Mouse (Mus musculus) hindbrain, embryonic 16.5 days (tissue): ENCODE data around the gene Sort1. TPM values are rescaled to one million over a fixed set of nuclear protein-coding genes. Genes with fewer than 3 reads are reported as not detected.
A peak's percentile ranks its signal among the peaks of the same experiment; 100 is the strongest.

Experiments used
- ATAC-seq: fragments of 200-750 bp; cut with Nextera tagmentation; 2 replicates; pipeline ENCODE4 v1.8.0; 2017; ENCODE audit warnings: moderate TSS enrichment, moderate library complexity
- H3K27ac ChIP-seq: fragments of 300-500 bp; sonication (generic); 2 replicates; pipeline ENCODE4 v1.5.1; 2014; ENCODE audit warnings: low read depth, mild to moderate bottlenecking, control low read depth, low read length, moderate library complexity
- H3K27me3 ChIP-seq: fragments of 300-500 bp; sonication (generic); replicated peaks from 2 replicates; pipeline ENCODE4 v1.6.1; 2014; ENCODE audit warnings: low read length; ENCODE audit not compliant: control insufficient read depth, insufficient read depth
- H3K36me3 ChIP-seq: fragments of 300-500 bp; sonication (generic); 2 replicates; pipeline ENCODE4 v1.6.1; 2014; ENCODE audit warnings: mild to moderate bottlenecking, low read length, moderate library complexity, mixed read lengths; ENCODE audit not compliant: control insufficient read depth, insufficient read depth
- H3K4me1 ChIP-seq: fragments of 300-500 bp; sonication (generic); 2 replicates; pipeline ENCODE4 v1.6.1; 2014; ENCODE audit warnings: low read depth, low read length; ENCODE audit not compliant: control insufficient read depth, insufficient read depth
- H3K4me2 ChIP-seq: fragments of 300-500 bp; sonication (generic); 2 replicates; pipeline ENCODE4 v1.6.1; 2014; ENCODE audit warnings: mild to moderate bottlenecking, low read length, control low read depth, moderate library complexity
- H3K4me3 ChIP-seq: fragments of 300-500 bp; sonication (generic); 2 replicates; pipeline ENCODE4 v1.5.1; 2014; ENCODE audit warnings: mild to moderate bottlenecking, low read length, control low read depth, moderate library complexity
- H3K9ac ChIP-seq: fragments of 300-500 bp; sonication (generic); 2 replicates; pipeline ENCODE4 v1.6.1; 2014; ENCODE audit warnings: low read depth, mild to moderate bottlenecking, control low read depth, low read length, moderate library complexity
- H3K9me3 ChIP-seq: fragments of 300-500 bp; sonication (generic); 2 replicates; pipeline ENCODE4 v1.6.1; 2014; ENCODE audit warnings: mild to moderate bottlenecking, low read length, moderate library complexity; ENCODE audit not compliant: control insufficient read depth
- WGBS: fragments of 180-500 bp; shearing (Covaris S2); extraction: QIAGEN DNeasy Blood & Tissue Kit; methylation state at CpG from one replicate; pipeline ENCODE4 v1.1.7; 2014; 5-methylcytosine and 5-hydroxymethylcytosine counted together
- polyA plus RNA-seq: library from polyadenylated mRNA; unstranded; fragments of >200 nt; fragmentation: Nextera tagmentation; extraction: Ambion mirVana; gene quantifications from 2 replicates; pipeline ENCODE4 v1.2.1, GENCODE M21; 2015

The Sort1 gene
- polyA plus RNA-seq, 1 experiment from 2014 or later = 9.4 TPM

DNA sequence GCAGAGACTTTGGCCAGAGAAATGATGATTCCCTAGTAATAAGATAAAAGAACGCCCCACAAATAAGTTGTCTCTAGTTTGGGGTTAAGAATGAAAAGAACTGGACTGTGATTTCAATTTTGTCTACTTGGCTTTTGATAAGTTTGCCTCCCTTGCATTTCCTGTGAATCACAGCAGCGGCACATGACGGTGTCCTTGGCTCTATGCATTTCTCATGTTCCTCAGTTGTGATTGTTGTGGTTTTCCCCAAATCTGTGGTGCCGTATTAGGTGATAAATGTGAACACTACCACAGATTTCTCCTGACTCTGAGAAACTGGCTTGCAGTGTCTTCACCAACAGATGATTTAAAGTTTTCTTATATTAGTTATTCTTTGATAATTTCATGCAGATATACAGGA, 38.3 kb downstream of the Sort1 start:
- Histone ChIP-seq H3K27me3 (no peaks in the 10 kb centered on the region), H3K9ac (no peak overlapping the region), H3K4me2 (no peak overlapping the region), H3K4me1 (no peaks in the 10 kb centered on the region; the same call in 1 of the 2 replicates), H3K4me3 (no peak overlapping the region), H3K27ac (no peak overlapping the region), H3K9me3 (no peaks in the 10 kb centered on the region), H3K36me3 (peaks cover 12% of the 10 kb centered on the region; the same call in 1 of the 2 replicates)
- ATAC-seq = no peak
- 89% methylated on average over 4 of the region's 4 CpGs for WGBS

DNA sequence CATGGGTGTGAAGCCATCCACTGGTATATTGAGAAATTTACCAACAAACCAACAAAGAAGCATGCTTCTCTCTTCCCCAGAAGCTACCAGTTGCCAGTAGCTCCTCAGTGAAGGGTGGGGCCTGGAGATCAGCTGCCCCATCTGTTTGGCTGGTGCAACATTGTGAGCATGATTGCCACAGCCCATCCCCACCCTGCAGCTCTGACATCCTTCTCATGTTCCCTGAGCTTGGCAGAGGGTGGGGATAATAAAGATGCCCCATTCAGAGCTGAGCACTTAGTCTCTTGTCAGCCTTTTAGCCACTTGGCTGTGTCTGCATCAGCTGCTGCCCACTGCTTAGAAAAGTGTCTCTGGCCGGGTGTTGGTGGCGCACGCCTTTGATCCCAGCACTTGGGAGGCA, 39.1 kb downstream of the Sort1 start:
- peak; percentile 38; the same call in 1 of the 2 replicates for ATAC-seq
- no peaks in the 10 kb centered on the region for H3K27me3 ChIP-seq
- H3K27ac ChIP-seq = no peak overlapping the region
- no peak overlapping the region for H3K4me3 ChIP-seq
- peaks cover under 1% of the 10 kb centered on the region for H3K4me1 ChIP-seq
- 85% methylated on average over 3 of the region's 3 CpGs for WGBS
- H3K9me3 ChIP-seq = no peaks in the 10 kb centered on the region
- H3K36me3 ChIP-seq = peaks cover 15% of the 10 kb centered on the region
- H3K9ac ChIP-seq = no peak overlapping the region
- H3K4me2 ChIP-seq = no peak overlapping the region

DNA sequence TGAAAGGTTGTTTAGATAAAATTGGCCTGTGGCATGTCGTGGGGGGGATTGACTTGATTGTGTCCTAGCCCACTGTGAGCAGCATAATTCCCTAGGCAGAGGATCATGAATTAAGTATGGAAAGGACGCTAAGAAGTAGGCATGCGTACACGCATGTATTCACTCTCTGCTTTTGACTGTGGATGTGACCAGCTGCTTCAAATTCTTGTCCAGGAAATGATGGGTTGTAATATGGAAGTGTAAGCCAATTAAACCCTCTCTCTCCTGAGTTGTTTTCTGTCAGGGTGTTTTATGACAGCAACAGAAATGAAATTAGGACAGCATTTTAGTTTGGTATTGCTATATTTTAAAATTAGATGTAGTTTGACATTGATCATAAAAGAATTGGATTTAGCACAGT, 41.0 kb downstream of the Sort1 start:
- 81% methylated on average over 4 of the region's 4 CpGs for WGBS
- no peak overlapping the region for H3K9ac ChIP-seq
- no peak overlapping the region for H3K27ac ChIP-seq
- peaks cover 19% of the 10 kb centered on the region for H3K36me3 ChIP-seq
- no peak for ATAC-seq
- H3K4me1 ChIP-seq = peaks cover 4% of the 10 kb centered on the region
- no peak overlapping the region for H3K4me2 ChIP-seq
- no peaks in the 10 kb centered on the region for H3K27me3 ChIP-seq
- H3K4me3 ChIP-seq = no peak overlapping the region
- no peaks in the 10 kb centered on the region for H3K9me3 ChIP-seq

DNA sequence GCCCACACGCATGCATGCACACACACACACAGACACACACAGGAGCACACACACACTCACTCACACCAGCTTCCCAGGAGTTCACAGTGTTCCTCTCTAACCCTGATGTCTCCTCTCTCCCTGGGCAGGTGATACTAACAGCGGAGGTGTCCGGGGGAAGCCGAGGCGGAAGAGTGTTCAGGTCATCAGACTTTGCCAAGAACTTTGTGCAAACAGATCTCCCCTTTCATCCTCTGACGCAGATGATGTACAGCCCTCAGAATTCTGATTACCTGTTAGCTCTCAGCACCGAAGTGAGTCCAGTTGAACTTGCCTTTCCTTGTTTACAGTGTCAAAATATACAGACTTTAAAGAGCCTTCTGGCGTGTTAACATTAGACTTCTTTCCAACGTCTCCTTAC, 41.6 kb downstream of the Sort1 start:
- peaks cover 21% of the 10 kb centered on the region for H3K36me3 ChIP-seq
- WGBS = 96% methylated on average over 9 of the region's 9 CpGs
- no peak overlapping the region for H3K9ac ChIP-seq

DNA sequence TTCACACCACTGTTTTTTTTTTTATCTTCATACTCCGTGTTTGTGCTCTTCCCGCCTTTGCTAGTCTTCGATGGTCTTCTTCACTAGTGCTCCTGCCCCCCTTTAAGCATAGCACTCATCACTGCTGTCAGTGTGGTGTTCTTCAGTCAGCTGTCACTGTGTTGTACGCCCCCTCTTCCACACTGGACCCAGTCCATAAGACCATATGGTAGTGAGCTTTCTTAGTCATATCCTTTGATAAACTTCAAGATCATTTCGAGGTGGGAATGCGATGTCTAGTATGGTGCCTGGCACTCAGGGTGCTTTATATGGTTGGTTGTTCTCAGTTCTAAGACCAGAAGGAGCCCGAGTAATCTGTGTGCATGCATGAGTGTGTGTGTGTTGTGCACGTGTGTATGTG, 43.4 kb downstream of the Sort1 start:
- no peak overlapping the region for H3K9ac ChIP-seq
- peaks cover 4% of the 10 kb centered on the region for H3K4me1 ChIP-seq
- 90% methylated on average over 8 of the region's 8 CpGs for WGBS
- H3K4me2 ChIP-seq = no peak overlapping the region
- no peak overlapping the region for H3K4me3 ChIP-seq
- no peak overlapping the region for H3K27ac ChIP-seq
- no peaks in the 10 kb centered on the region for H3K27me3 ChIP-seq
- peaks cover 24% of the 10 kb centered on the region for H3K36me3 ChIP-seq
- no peak for ATAC-seq
- H3K9me3 ChIP-seq = no peaks in the 10 kb centered on the region

More for the DNA sequence above, 41.6 kb downstream of the Sort1 start:
- H3K4me3 ChIP-seq = no peak overlapping the region
- no peak overlapping the region for H3K4me2 ChIP-seq
- no peaks in the 10 kb centered on the region for H3K27me3 ChIP-seq
- H3K27ac ChIP-seq = no peak overlapping the region
- ATAC-seq = no peak
- no peaks in the 10 kb centered on the region for H3K9me3 ChIP-seq
- peaks cover 4% of the 10 kb centered on the region for H3K4me1 ChIP-seq

DNA sequence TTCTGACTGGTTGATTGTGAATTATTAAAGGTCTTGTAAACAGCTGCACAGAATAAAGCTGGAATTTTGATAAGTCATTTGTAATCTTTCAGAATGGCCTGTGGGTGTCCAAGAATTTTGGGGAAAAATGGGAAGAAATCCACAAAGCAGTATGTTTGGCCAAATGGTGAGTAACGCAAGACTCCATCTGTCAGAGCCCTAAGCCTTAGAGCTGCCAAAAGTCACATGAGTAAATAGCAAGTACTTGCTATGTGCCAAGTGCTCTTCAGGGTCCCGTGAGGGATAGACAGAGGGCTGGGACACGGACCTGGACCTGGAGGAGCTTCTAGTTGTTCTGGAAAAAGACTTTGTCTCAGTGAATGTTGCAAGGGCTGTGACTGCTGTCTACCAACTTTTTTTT, 44.0 kb downstream of the Sort1 start:
- Histone ChIP-seq H3K9ac (no peak overlapping the region), H3K4me3 (no peak overlapping the region), H3K4me2 (no peak overlapping the region), H3K36me3 (peaks cover 25% of the 10 kb centered on the region), H3K4me1 (peaks cover 4% of the 10 kb centered on the region), H3K9me3 (no peaks in the 10 kb centered on the region), H3K27ac (peak overlapping the region; percentile 72), H3K27me3 (no peaks in the 10 kb centered on the region)
- 64% methylated on average over 3 of the region's 3 CpGs for WGBS
- peak; percentile 62; the same call in 1 of the 2 replicates for ATAC-seq

DNA sequence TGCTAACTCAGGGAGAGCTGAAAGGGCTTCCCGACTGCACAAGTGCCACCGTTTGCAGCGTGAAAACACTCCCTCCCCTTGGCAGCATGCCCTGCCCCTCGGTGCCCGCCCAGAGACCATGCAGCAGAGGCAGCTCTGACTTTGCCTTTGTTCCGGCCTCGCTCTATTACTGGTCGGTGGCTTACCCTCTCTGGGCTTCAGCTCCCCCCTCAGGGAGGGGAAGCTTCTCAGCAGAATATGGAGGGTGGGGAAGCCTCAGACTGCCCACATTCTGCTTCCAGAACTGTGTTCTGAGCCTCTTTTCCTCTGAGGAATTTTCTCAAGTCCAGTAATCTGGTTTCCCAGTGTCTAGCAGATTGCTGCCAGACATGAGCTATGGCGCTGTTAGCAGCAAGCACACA, 44.6 kb downstream of the Sort1 start:
- H3K27ac ChIP-seq = peak overlapping the region; percentile 72
- no peak overlapping the region for H3K4me2 ChIP-seq
- peaks cover 25% of the 10 kb centered on the region for H3K36me3 ChIP-seq
- H3K4me1 ChIP-seq = peaks cover 4% of the 10 kb centered on the region
- ATAC-seq = peak; percentile 86
- H3K27me3 ChIP-seq = no peaks in the 10 kb centered on the region
- WGBS = 35% methylated on average over 9 of the region's 9 CpGs
- no peak overlapping the region for H3K4me3 ChIP-seq
- no peak overlapping the region for H3K9ac ChIP-seq
- no peaks in the 10 kb centered on the region for H3K9me3 ChIP-seq

DNA sequence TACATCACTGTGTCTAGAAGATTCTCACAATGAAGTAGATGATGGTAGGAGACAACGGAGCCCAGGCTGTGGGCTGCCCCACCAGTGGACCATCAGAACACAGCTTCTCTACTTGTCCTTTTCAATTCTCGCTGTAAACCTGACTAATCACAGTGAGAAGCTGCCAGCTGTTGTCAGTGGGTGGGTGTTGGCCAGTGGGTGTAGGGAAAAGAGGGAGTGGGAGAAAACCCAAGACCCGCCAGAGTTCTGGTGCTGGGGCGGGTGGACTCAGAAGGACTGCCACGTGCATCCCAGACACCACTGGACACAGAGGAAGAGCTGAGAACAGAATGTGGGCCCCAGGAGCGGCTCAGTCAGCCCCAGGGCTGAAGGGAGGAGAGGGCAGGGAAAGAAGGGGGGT, 46.9 kb downstream of the Sort1 start:
- 95% methylated on average over 6 of the region's 6 CpGs for WGBS
- Histone ChIP-seq H3K4me1 (peaks cover 4% of the 10 kb centered on the region), H3K36me3 (peaks cover 30% of the 10 kb centered on the region), H3K9me3 (no peaks in the 10 kb centered on the region), H3K27me3 (no peaks in the 10 kb centered on the region), H3K4me3 (no peak overlapping the region), H3K4me2 (no peak overlapping the region), H3K9ac (no peak overlapping the region), H3K27ac (no peak overlapping the region)
- ATAC-seq = no peak

DNA sequence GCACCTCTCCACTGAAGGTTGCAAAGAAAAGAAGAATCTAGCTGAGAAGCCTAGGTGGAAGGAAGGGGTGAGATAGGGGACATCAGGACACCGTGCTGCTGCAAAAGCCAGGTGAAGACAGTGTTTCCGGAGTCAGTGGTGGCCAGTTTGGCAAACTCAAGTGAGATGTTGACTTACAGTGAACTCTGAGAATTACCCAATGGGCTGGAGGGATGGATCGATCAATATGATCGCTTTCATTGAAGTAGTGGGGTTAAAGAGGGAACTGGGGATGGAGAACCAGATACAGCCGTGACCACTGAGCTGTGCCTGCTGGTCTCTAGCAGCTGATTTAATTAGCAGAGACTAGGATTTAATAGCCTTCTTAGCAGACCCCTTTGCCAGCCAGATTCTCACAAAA, 53.0 kb downstream of the Sort1 start:
- H3K4me3 ChIP-seq = no peak overlapping the region
- no peak overlapping the region for H3K4me2 ChIP-seq
- no peak for ATAC-seq
- 96% methylated on average over 5 of the region's 5 CpGs for WGBS
- no peak overlapping the region for H3K27ac ChIP-seq
- no peaks in the 10 kb centered on the region for H3K27me3 ChIP-seq
- no peaks in the 10 kb centered on the region for H3K9me3 ChIP-seq
- H3K36me3 ChIP-seq = peaks cover 42% of the 10 kb centered on the region
- H3K9ac ChIP-seq = no peak overlapping the region
- no peaks in the 10 kb centered on the region for H3K4me1 ChIP-seq

DNA sequence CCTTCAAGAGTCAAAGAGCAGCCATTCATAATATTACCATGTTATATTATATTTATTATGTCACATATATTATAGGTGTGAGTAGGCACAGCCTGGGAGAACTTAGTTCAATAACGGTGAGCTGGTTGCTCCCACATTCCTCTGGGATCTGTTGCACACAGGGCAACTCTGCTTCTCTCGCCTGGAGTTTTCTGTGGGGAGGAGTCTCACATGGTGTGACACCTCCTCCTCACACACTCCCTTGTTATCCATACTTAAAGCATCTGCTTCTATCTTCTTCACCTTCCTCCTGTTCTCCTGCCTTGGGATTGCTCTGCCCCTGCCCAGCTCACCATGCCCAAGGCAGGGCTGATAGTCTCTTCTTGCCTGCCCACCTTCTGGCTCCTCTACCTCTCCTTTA, 57.2 kb downstream of the Sort1 start:
- Histone ChIP-seq H3K4me2 (no peak overlapping the region), H3K27me3 (no peaks in the 10 kb centered on the region), H3K27ac (no peak overlapping the region), H3K9me3 (no peaks in the 10 kb centered on the region), H3K4me1 (no peaks in the 10 kb centered on the region), H3K9ac (no peak overlapping the region), H3K36me3 (peaks cover 39% of the 10 kb centered on the region), H3K4me3 (no peak overlapping the region)
- WGBS = 83% methylated on average over 2 of the region's 2 CpGs
- no peak for ATAC-seq
